Mouse (Mus musculus) kidney, adult 2 months (tissue): ENCODE results near the gene Lypd4. TPM values are rescaled to one million over a fixed set of nuclear protein-coding genes. Genes with fewer than 3 reads are reported as not detected.

Experiments used
- DNase-seq: peaks from one replicate; pipeline ENCODE4 v3.0.0; 2021
- H3K27ac ChIP-seq: fragments of 200-500 bp; 2 replicates; pipeline ENCODE4 v1.5.1; 2012; ENCODE audit warnings: low read depth, low read length, control low read depth, inconsistent platforms; ENCODE audit not compliant: insufficient read depth
- H3K27me3 ChIP-seq: fragments of 200-500 bp; replicated peaks from 2 replicates; pipeline ENCODE4 v1.6.1; 2012; ENCODE audit warnings: mild to moderate bottlenecking, moderate library complexity, low read length, inconsistent platforms; ENCODE audit not compliant: control insufficient read depth, insufficient read depth
- H3K36me3 ChIP-seq: fragments of 200-500 bp; 2 replicates; pipeline ENCODE4 v1.6.1; 2012; ENCODE audit warnings: mild to moderate bottlenecking, moderate library complexity, low read length, inconsistent platforms; ENCODE audit not compliant: control insufficient read depth, insufficient read depth
- H3K4me1 ChIP-seq: fragments of 200-500 bp; 2 replicates; pipeline ENCODE4 v1.6.1; 2011; ENCODE audit warnings: low read length; ENCODE audit not compliant: control insufficient read depth, insufficient read depth
- H3K4me3 ChIP-seq: fragments of 200-500 bp; 2 replicates; pipeline ENCODE4 v1.5.1; 2011; ENCODE audit warnings: mild to moderate bottlenecking, low read depth, low read length, control low read depth; ENCODE audit not compliant: insufficient read depth
- CTCF ChIP-seq: fragments of 200-500 bp; conservative IDR thresholded peaks from 2 replicates; pipeline ENCODE4 v1.5.1; 2011; ENCODE audit warnings: low read depth, mild to moderate bottlenecking, control low read depth, low read length, moderate library complexity, mixed read lengths; ENCODE audit not compliant: insufficient read depth, insufficient read length
- POLR2A ChIP-seq: fragments of 200-500 bp; IDR thresholded peaks from one replicate; pipeline ENCODE4 v1.6.1; 2011; ENCODE audit warnings: low read depth, low read length, control low read depth
- WGBS: fragments of 180-500 bp; shearing (Covaris S2); methylation state at CpG from one replicate; pipeline ENCODE4 v1.1.7; 2018; 5-methylcytosine and 5-hydroxymethylcytosine counted together
- polyA plus RNA-seq: library from polyadenylated mRNA; depleted of rRNA; stranded (reverse); fragments of >200 nt; gene quantifications from 2 replicates; pipeline ENCODE4 v1.2.3, GENCODE M21; 2012; rRNA removed

Lypd4 gene
- polyA plus RNA-seq, 1 experiment: 0.14 TPM

GRCm38 (mm10) chr7:24827181-24827580 is 42.6 kb downstream of the Lypd4 start:
- no peak for DNase-seq
- no peak for TF ChIP-seq CTCF
- no peak for TF ChIP-seq POLR2A
- WGBS: 96% methylated on average over 4 of the region's 4 CpGs
- no peaks in the 10 kb centered on the region for H3K4me1 ChIP-seq
- H3K27ac ChIP-seq: no peak overlapping the region
- H3K27me3 ChIP-seq: no peaks in the 10 kb centered on the region
- no peak overlapping the region for H3K4me3 ChIP-seq
- H3K36me3 ChIP-seq: no peaks in the 10 kb centered on the region

DNA sequence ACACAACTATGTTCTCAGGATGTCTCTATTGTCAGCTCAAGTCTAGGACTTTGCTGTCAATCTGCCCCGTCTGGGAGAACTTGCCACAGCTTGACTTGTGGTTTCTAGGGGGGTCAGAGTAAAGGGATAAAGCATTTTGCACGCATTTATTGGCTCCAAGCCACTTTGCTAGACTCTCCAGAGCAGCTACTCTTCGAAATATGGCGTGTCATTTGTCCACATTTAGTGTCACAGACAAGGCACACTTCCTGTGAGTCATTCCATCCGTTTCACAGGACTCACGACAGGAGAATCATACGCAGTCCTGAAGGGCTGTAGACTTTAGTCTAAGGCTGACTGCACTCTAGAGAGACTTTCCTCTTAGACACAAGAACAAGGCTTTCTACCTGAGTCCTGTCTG is 45.3 kb downstream of the Lypd4 start:
- Histone ChIP-seq H3K36me3 (no peaks in the 10 kb centered on the region), H3K27ac (no peak overlapping the region), H3K27me3 (no peaks in the 10 kb centered on the region), H3K4me3 (no peak overlapping the region), H3K4me1 (no peaks in the 10 kb centered on the region)
- DNase-seq: no peak
- 54% methylated on average over 7 of the region's 7 CpGs for WGBS
- TF ChIP-seq CTCF (no peak), POLR2A (no peak)

DNA sequence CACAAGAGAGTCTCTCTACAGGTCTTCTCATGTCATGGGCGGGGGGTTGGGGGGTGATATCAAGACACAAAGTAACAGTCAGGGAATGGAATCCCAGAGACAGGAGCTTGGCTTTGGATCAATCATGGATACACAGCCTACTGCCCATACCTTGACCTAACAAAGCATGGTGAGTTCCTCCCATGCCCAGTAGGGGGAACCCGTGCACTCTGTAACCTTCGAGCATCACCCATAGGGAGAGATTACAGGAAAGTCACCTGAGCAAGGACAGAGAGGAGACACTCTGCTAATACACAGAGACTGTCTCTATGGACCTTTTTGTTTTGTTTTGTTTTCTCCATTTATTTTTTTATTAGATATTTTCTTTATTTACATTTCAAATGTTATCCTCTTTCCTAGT is 52.2 kb downstream of the Lypd4 start:
- 2% methylated on average over 3 of the region's 3 CpGs for WGBS

More for the DNA sequence above, 52.2 kb downstream of the Lypd4 start:
- H3K27me3 ChIP-seq: no peaks in the 10 kb centered on the region
- H3K27ac ChIP-seq: no peak overlapping the region
- DNase-seq: peak; percentile 81
- peak; percentile 96 for TF ChIP-seq CTCF
- TF ChIP-seq POLR2A: no peak
- H3K36me3 ChIP-seq: no peaks in the 10 kb centered on the region
- no peak overlapping the region for H3K4me3 ChIP-seq
- no peaks in the 10 kb centered on the region for H3K4me1 ChIP-seq

Other genes with a start within 250 kb of the Lypd4 start
- gene Lypd3, start 233.4 kb downstream of the Lypd4 start, polyA plus RNA-seq: 0.06 and 0.67 TPM in 2 replicates
- 0.14 TPM in 1 of 2 replicates, not detected in the other for gene Tex101, start 193.3 kb downstream of the Lypd4 start, polyA plus RNA-seq
- gene BC049730, start 160.7 kb downstream of the Lypd4 start, polyA plus RNA-seq: 0.10 TPM in 1 of 2 replicates, not detected in the other
- gene Gm4763, start 143.0 kb downstream of the Lypd4 start, polyA plus RNA-seq: not detected in 2 replicates
- gene Cd177, start 109.6 kb downstream of the Lypd4 start, polyA plus RNA-seq: 0.03 and 0.05 TPM in 2 replicates
- gene Ceacam10, start 92.7 kb downstream of the Lypd4 start, polyA plus RNA-seq: not detected in 2 replicates
- gene Gm9844, start 7.7 kb downstream of the Lypd4 start, polyA plus RNA-seq: 0.94 and 2.2 TPM in 2 replicates
- 0.11 TPM in 1 of 2 replicates, not detected in the other for gene Dmrtc2, start 116 bp upstream of the Lypd4 start, polyA plus RNA-seq
- gene Rps19, start 14.4 kb upstream of the Lypd4 start, polyA plus RNA-seq: 468 and 618 TPM in 2 replicates
- 2.0 and 27.1 TPM in 2 replicates for gene Cd79a, start 27.4 kb upstream of the Lypd4 start, polyA plus RNA-seq
- 92.6 and 111 TPM in 2 replicates for gene Arhgef1, start 33.0 kb upstream of the Lypd4 start, polyA plus RNA-seq
- not detected in 2 replicates for gene Gm4881, start 74.6 kb upstream of the Lypd4 start, polyA plus RNA-seq
- 549 and 618 TPM in 2 replicates for gene Rabac1, start 102.8 kb upstream of the Lypd4 start, polyA plus RNA-seq
- gene Atp1a3, start 136.0 kb upstream of the Lypd4 start, polyA plus RNA-seq: 1.4 and 1.8 TPM in 2 replicates
- 17.1 and 24.3 TPM in 2 replicates for gene Grik5, start 202.4 kb upstream of the Lypd4 start, polyA plus RNA-seq
- 20.6 and 27.0 TPM in 2 replicates for gene Zfp574, start 202.6 kb upstream of the Lypd4 start, polyA plus RNA-seq